Comparison of ENCODE assay signal across 17 mouse cellular contexts in the genomic region with DNA sequence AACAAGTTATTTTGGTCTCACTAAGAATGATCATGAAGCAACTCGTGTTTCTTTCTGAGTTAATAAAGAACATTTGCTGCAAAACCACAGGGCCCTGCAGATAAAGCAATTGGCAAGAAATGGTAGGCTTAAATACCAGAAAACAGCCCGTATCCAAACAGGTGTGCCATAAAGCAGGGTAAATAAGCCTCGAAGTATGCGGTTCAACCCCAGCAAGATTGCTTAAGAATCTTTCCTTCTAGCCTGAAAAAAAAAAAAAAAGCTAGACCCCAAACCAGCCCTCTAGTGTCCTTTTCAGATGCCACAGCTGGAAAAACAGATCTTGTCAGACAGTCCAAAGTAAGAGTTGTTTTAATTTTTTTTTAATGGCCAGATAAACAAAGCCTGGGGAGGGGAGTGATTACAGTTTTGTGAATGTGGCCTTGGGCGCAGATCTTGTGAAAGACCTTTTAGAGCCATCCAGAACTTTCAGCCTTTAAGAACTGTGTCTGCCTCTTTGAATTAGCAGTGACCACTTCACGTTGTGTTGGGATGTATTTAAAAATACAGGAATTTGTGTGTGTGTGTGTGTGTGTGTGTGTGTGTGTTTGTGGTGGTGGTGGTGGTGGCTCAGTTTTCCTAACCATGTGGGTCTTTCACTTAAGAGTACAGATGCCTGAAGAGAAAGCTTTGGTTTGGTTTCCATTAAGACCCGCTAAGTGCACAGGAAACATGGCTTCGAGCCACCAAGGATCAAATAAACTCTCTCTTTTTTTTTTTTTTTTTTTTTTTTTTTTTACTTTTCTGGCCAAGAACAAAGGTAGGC.
A peak's percentile ranks its signal among the peaks of the same experiment; 100 is the strongest.
DNase-seq lines count a peak whose midpoint lies in the region; ATAC-seq lines count a peak whose summit lies in the region.
"Had no signal": no experiment of that assay in that cellular context is flagged by ENCODE, and none has a peak within 500 bp of the region (broad histone marks: within the 10 kb centered on the region; RNA-seq: fewer than 3 reads in every experiment).

No protein-coding gene starts in this region.

- no peak overlapping the region for H3K4me2 ChIP-seq in kidney, embryonic 15.5 days
- H3K4me2 ChIP-seq: embryonic facial prominence, embryonic 12.5 days; heart, embryonic 15.5 days; hindbrain, embryonic 12.5 days; liver, embryonic 12.5 days had no signal

- no peaks in the 10 kb centered on the region for H3K9me3 ChIP-seq in kidney, embryonic 15.5 days (replicated peaks)
- H3K9me3 ChIP-seq: embryonic facial prominence, embryonic 12.5 days; heart, embryonic 15.5 days; hindbrain, embryonic 12.5 days; liver, embryonic 12.5 days had no signal

- H3K9ac ChIP-seq in kidney, embryonic 15.5 days: no peak overlapping the region
- H3K9ac ChIP-seq: embryonic facial prominence, embryonic 12.5 days; heart, embryonic 15.5 days; hindbrain, embryonic 12.5 days; liver, embryonic 12.5 days had no signal

- H3K36me3 ChIP-seq in kidney, embryonic 15.5 days: no peaks in the 10 kb centered on the region
- H3K36me3 ChIP-seq: embryonic facial prominence, embryonic 12.5 days; heart, embryonic 15.5 days; hindbrain, embryonic 12.5 days; liver, embryonic 12.5 days had no signal

- peak; percentile 20 for DNase-seq in kidney, adult 18-20 months
- DNase-seq in 3134 (ENCODE audit: extremely low read depth, insufficient read length, low spot score): peak; percentile 22
- peak; percentile 37 for DNase-seq in NIH3T3 (ENCODE audit: low read depth)
- DNase-seq in kidney, postnatal 10 days: peak; percentile 22
- no peak for DNase-seq in cerebellum, postnatal 36 days
- DNase-seq in left cerebral cortex, postnatal 25 days (ENCODE audit: low spot score in 2 of 2): no peak
- DNase-seq: adrenal gland, postnatal 14 days; cerebellum, adult 9-10 months; heart, adult 18-20 months; right cerebral cortex, postnatal 4 days had no signal

- no peaks in the 10 kb centered on the region for H3K27me3 ChIP-seq in kidney, embryonic 15.5 days
- H3K27me3 ChIP-seq: embryonic facial prominence, embryonic 12.5 days; heart, embryonic 15.5 days; hindbrain, embryonic 12.5 days; liver, embryonic 12.5 days had no signal

- ATAC-seq in kidney, embryonic 15.5 days (replicated peaks; ENCODE audit: low FRiP score): no peak
- ATAC-seq: CD4-positive, CD25-positive, alpha-beta regulatory T cell, adult 4 months; liver, embryonic 12.5 days; midbrain, embryonic 16.5 days had no signal

- intact Hi-C loops in left cerebral cortex, postnatal 25 days (cut with DNase I): no loop called here

- H3K4me1 ChIP-seq in kidney, embryonic 15.5 days: peaks cover 11% of the 10 kb centered on the region
- H3K4me1 ChIP-seq: hindbrain, embryonic 12.5 days; liver, embryonic 12.5 days had no signal

- 57% methylated on average over 8 of the region's 8 CpGs for WGBS in kidney, embryonic 15.5 days

- no peak overlapping the region for H3K27ac ChIP-seq in kidney, embryonic 15.5 days
- H3K27ac ChIP-seq: embryonic facial prominence, embryonic 12.5 days; heart, embryonic 15.5 days; hindbrain, embryonic 12.5 days; liver, embryonic 12.5 days had no signal

- no peak overlapping the region for H3K4me3 ChIP-seq in kidney, embryonic 15.5 days (replicated peaks)
- H3K4me3 ChIP-seq: embryonic facial prominence, embryonic 12.5 days; heart, embryonic 15.5 days; hindbrain, embryonic 12.5 days; liver, embryonic 12.5 days had no signal

Comparison
In these comparisons a context has a peak if more than half of its experiments do, and no peak if none do; other contexts are left out.
1. DNase-seq: peak in kidney, adult 18-20 months (single experiment), 3134 (single experiment), NIH3T3 (single experiment) and kidney, postnatal 10 days (single experiment); none in cerebellum, postnatal 36 days (0 of 2) and left cerebral cortex, postnatal 25 days (0 of 2).